Mouse (Mus musculus) limb, embryonic 14.5 days (tissue): ENCODE data around the gene Pax6. TPM values are rescaled to one million over a fixed set of nuclear protein-coding genes. Genes with fewer than 3 reads are reported as not detected.

Experiments
- ATAC-seq: fragments of 200-750 bp; cut with Nextera tagmentation; 2 replicates; pipeline ENCODE4 v1.8.0; 2017; ENCODE audit warnings: low read depth, moderate number of reproducible peaks, moderate TSS enrichment; ENCODE audit not compliant: low FRiP score
- DNase-seq: peaks from one replicate; pipeline ENCODE4 v3.0.0-alpha.2; 2015; ENCODE audit warnings: low spot score
- H3K27ac ChIP-seq: fragments of 300-500 bp; sonication (generic); replicated peaks from 2 replicates; pipeline ENCODE4 v1.5.1; 2014; ENCODE audit warnings: low read depth, mild to moderate bottlenecking, low read length, moderate library complexity, mixed read lengths
- H3K27me3 ChIP-seq: fragments of 300-500 bp; sonication (generic); 2 replicates; pipeline ENCODE4 v1.6.1; 2014; ENCODE audit warnings: low read length, mixed read lengths; ENCODE audit not compliant: control insufficient read depth, insufficient read depth
- H3K36me3 ChIP-seq: fragments of 300-500 bp; sonication (generic); 2 replicates; pipeline ENCODE4 v1.6.1; 2014; ENCODE audit warnings: mild to moderate bottlenecking, low read length, moderate library complexity, mixed read lengths; ENCODE audit not compliant: control insufficient read depth, insufficient read depth
- H3K4me1 ChIP-seq: fragments of 300-500 bp; sonication (generic); 2 replicates; pipeline ENCODE4 v1.6.1; 2014; ENCODE audit warnings: antibody characterized with exemption, low read length, mixed read lengths; ENCODE audit not compliant: control insufficient read depth, insufficient read depth
- H3K4me2 ChIP-seq: fragments of 300-500 bp; sonication (generic); replicated peaks from 2 replicates; pipeline ENCODE4 v1.6.1; 2014; ENCODE audit warnings: low read depth, mild to moderate bottlenecking, low read length, moderate library complexity; ENCODE audit not compliant: severe bottlenecking
- H3K4me3 ChIP-seq: fragments of 300-500 bp; sonication (generic); replicated peaks from 2 replicates; pipeline ENCODE4 v1.5.1; 2014; ENCODE audit warnings: low read length
- H3K9ac ChIP-seq: fragments of 300-500 bp; sonication (generic); 2 replicates; pipeline ENCODE4 v1.6.1; 2014; ENCODE audit warnings: mild to moderate bottlenecking, low read depth, low read length, moderate library complexity; ENCODE audit not compliant: severe bottlenecking
- H3K9me3 ChIP-seq: fragments of 300-500 bp; sonication (generic); 2 replicates; pipeline ENCODE4 v1.6.1; 2016; ENCODE audit warnings: low read length; ENCODE audit not compliant: control insufficient read depth
- POLR2A ChIP-seq: fragments of 200-500 bp; IDR thresholded peaks from 2 replicates; pipeline ENCODE4 v1.8.0; 2012; ENCODE audit warnings: inconsistent platforms, mild to moderate bottlenecking, moderate library complexity, borderline replicate concordance; ENCODE audit not compliant: insufficient read depth, insufficient read length; ENCODE audit errors: extremely low read depth
- WGBS: fragments of 180-500 bp; shearing (Covaris S2); extraction: QIAGEN DNeasy Blood & Tissue Kit; methylation state at CpG from one replicate; pipeline ENCODE4 v1.1.7; 2014; 5-methylcytosine and 5-hydroxymethylcytosine counted together
- polyA plus RNA-seq, 2 experiments: library from polyadenylated mRNA; depleted of rRNA in 1 of 2; stranded (reverse) in 1 of 2; unstranded in 1 of 2; fragments of >200 nt; fragmentation: Nextera tagmentation in 1 of 2; extraction: Ambion mirVana in 1 of 2; gene quantifications; 2 replicates each; pipeline versions ENCODE4 v1.2.1 to v1.2.3; 2012 to 2014

The Pax6 gene
- polyA plus RNA-seq, 2 experiments: 0.44 to 0.48 TPM

DNA sequence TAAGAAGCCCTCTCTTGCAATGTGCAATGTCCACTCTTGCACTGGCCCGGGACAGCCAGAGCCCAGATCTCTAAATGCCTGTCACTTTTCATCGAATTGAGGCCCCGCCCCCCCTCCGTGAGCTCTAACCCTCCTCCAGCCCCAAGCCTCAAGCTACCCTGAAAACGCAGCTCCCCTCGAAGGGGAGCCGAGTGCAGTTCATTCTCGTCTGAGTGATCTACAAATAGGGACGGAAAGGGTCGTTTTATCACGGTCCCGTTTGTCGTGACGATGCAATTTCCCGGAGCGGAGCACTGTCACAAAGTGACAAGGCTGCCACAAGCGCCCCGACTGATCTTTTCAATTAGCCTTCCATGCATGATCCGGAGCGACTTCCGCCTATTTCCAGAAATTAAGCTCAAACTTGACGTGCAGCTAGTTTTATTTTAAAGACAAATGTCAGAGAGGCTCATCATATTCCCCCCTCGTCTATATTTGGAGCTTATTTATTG lies 13.4 kb downstream of the Pax6 start:
- peaks cover 96% of the 10 kb centered on the region for H3K27me3 ChIP-seq
- no peak overlapping the region for H3K27ac ChIP-seq
- no peaks in the 10 kb centered on the region for H3K4me1 ChIP-seq
- H3K9ac ChIP-seq: no peak overlapping the region
- H3K4me2 ChIP-seq: no peak overlapping the region
- DNase-seq (no peak), ATAC-seq (no peak)
- 0% methylated on average over 22 of the region's 23 CpGs for WGBS
- no peak for TF ChIP-seq POLR2A
- no peaks in the 10 kb centered on the region for H3K36me3 ChIP-seq
- H3K4me3 ChIP-seq: no peak overlapping the region
- no peaks in the 10 kb centered on the region for H3K9me3 ChIP-seq

DNA sequence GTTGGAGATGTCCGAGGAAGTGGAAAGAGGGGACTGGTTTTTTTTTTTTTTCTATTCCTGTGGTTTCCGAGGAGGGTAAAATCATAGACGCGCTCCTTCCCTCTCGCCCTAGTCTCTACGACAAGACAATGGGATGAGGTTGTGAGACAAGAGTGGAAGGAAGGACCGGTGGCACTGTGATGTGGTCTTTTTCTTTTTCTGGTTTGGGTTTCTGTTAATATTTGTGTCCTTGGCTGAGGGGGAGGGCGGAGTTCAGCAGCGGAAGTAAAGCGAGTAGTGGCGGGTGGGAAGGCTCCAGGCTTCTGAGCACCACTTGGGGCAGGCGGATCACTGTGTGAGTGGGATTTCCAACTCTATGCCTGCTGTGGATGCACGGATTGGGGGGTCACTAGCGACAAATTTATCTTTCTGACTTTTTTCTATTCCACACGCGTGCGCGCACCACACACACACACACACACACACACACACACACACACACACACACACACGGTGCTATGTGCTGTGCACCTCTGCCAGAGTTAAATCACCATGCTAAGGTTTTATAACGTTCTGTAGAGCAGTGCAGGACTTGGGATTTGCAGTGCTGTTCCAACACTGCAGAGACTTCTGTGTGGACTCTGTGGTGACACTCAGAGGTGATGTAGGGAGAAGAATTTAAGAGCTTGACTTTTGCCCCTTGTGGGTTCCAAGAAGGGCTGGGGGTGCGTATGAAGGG lies 14.1 kb downstream of the Pax6 start:
- H3K36me3 ChIP-seq: no peaks in the 10 kb centered on the region
- no peak for TF ChIP-seq POLR2A
- no peak for ATAC-seq
- H3K27ac ChIP-seq: no peak overlapping the region
- H3K4me1 ChIP-seq: 0 out of 2 replicates have a peak, but pooled peaks cover 4% of the 10 kb centered on the region
- H3K4me2 ChIP-seq: no peak overlapping the region
- DNase-seq: no peak
- no peak overlapping the region for H3K4me3 ChIP-seq
- no peak overlapping the region for H3K9ac ChIP-seq
- under 1% methylated on average over 21 of the region's 21 CpGs for WGBS
- peaks cover 96% of the 10 kb centered on the region for H3K27me3 ChIP-seq
- no peaks in the 10 kb centered on the region for H3K9me3 ChIP-seq

DNA sequence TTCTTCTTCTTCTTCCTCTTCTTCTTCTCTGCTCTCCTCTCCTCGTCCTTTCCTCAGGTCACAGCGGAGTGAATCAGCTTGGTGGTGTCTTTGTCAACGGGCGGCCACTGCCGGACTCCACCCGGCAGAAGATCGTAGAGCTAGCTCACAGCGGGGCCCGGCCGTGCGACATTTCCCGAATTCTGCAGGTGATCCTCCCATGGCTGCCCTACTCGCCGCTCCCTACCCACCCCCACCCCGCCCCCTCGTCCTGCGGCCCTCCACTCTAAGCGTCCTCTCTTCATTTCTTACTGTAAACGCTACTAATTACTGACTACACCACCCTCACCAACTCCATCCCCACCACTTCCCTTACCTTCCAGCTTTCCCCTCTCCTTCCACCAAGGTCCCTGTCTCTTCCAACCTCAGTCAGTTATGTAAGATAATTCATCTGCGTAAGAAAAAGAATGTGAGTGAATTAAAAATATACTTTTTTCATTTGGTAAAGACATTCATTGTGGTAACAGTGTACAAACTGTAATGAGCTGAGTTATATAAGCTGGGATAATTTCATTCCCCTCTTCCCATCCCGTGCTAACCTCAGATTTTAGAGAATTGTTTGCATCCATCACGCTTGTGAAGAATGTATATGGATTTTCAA lies 15.2 kb downstream of the Pax6 start:
- H3K27me3 ChIP-seq: peaks cover 95% of the 10 kb centered on the region
- no peak overlapping the region for H3K27ac ChIP-seq
- H3K4me2 ChIP-seq: no peak overlapping the region
- ATAC-seq: no peak
- WGBS: 1% methylated on average over 22 of the region's 22 CpGs
- no peaks in the 10 kb centered on the region for H3K9me3 ChIP-seq
- H3K9ac ChIP-seq: no peak overlapping the region
- no peaks in the 10 kb centered on the region for H3K36me3 ChIP-seq
- H3K4me1 ChIP-seq: 0 out of 2 replicates have a peak, but pooled peaks cover 5% of the 10 kb centered on the region
- DNase-seq: no peak
- TF ChIP-seq POLR2A: no peak
- H3K4me3 ChIP-seq: no peak overlapping the region

DNA sequence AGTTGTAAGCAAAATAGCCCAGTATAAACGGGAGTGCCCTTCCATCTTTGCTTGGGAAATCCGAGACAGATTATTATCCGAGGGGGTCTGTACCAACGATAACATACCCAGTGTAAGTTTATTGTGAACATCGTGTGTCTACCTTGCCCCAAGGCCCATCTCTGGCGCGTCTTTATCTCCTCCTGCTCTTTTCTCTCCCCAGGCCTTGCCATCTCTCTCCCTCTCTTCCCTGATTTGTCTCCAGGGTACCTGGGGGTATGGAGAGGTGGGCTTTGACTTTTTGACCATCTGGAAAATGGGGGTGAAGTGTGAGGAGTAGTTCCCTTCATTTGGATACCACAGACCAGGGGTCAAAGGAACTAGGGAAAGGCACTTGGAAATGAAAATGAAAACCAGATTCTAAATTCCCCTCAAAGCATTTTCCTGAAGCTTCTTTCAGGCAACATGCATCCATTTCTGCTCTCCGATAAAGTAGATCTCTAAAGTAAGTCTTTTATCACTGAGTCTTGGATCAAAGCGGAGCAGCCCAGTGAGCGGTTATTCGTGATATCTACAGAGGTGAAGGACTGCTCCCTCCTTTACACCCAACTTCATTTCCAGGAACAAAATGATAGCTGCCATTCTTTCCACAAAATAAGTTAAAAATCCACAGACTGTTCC lies 16.4 kb downstream of the Pax6 start:
- 2% methylated on average over 11 of the region's 11 CpGs for WGBS

DNA sequence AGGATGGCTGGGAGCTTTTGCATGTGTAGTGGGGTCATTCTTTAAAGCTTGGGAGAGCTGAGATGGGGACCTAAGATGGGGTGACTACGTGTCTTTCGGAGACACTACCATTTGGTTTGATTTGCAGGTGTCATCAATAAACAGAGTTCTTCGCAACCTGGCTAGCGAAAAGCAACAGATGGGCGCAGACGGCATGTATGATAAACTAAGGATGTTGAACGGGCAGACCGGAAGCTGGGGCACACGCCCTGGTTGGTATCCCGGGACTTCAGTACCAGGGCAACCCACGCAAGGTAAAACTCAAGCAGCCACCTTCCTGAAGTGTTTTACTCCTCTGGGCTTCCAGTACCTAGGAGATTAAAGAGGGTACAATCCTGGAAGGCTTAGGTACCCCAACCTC lies 17.0 kb downstream of the Pax6 start:
- Histone ChIP-seq H3K27ac (no peak overlapping the region), H3K4me3 (no peak overlapping the region), H3K27me3 (peaks cover 95% of the 10 kb centered on the region), H3K9me3 (no peaks in the 10 kb centered on the region), H3K4me1 (0 out of 2 replicates have a peak, but pooled peaks cover 5% of the 10 kb centered on the region), H3K9ac (no peak overlapping the region), H3K36me3 (no peaks in the 10 kb centered on the region), H3K4me2 (no peak overlapping the region)
- no peak for DNase-seq
- 2% methylated on average over 11 of the region's 11 CpGs for WGBS
- no peak for ATAC-seq
- no peak for TF ChIP-seq POLR2A

More for the DNA sequence above, 16.4 kb downstream of the Pax6 start:
- no peak for DNase-seq
- TF ChIP-seq POLR2A: no peak
- H3K36me3 ChIP-seq: no peaks in the 10 kb centered on the region
- 0 out of 2 replicates have a peak, but pooled peaks cover 5% of the 10 kb centered on the region for H3K4me1 ChIP-seq
- no peak overlapping the region for H3K27ac ChIP-seq
- H3K4me3 ChIP-seq: no peak overlapping the region
- H3K4me2 ChIP-seq: no peak overlapping the region
- no peak for ATAC-seq
- no peak overlapping the region for H3K9ac ChIP-seq
- H3K9me3 ChIP-seq: no peaks in the 10 kb centered on the region
- H3K27me3 ChIP-seq: peaks cover 95% of the 10 kb centered on the region
